12 mouse cellular contexts compared by ENCODE assay signal in the genomic region with DNA sequence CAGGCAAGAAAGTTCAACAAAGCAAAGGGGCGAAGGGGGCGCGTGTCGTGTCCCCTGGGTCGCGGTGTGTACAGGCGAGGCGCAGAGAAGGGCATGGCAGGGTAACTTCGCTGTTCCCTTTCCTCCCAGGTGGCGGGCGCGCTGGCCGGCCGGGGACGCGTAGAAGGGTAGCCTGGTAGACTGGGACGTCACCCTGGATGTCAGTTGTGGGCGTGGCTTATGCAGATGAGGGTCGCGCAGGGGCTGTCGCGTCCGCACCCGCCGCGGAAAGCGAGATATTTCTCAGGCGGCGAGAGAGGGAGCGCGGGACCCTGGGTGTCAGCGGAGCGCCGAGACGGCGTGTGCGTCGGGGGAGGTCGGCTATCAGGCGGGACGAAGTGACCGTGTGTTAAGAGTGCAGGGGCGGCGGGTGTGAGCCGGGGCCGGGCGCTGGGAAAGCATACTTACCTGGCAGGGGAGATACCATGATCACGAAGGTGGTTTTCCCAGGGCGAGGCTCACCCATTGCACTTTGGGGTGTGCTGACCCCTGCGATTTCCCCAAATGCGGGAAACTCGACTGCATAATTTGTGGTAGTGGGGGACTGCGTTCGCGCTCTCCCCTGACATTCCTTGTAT. TPM values are rescaled to one million over a fixed set of nuclear protein-coding genes. Genes with fewer than 3 reads are reported as not detected.
DNase-seq lines count a peak whose midpoint lies in the region; ATAC-seq and TF ChIP-seq lines count a peak whose summit lies in the region.
"Not testable (repeated sequence)": the region's sequence is repeated elsewhere in the genome, so short reads cannot be mapped to it uniquely, and the experiment has no call there.
"Had no signal": no experiment of that assay in that cellular context is flagged by ENCODE, and none has a peak within 500 bp of the region (broad histone marks: within the 10 kb centered on the region; RNA-seq: fewer than 3 reads in every experiment).

No protein-coding gene starts in this region.

- peak overlapping the region; percentile 29 for H3K4me3 ChIP-seq in embryonic fibroblast, embryonic 13.5 days (ENCODE audit: insufficient read depth, low read length)
- peak overlapping the region; percentile 66 for H3K4me3 ChIP-seq in heart, adult 2 months
- H3K4me3 ChIP-seq in hindbrain, embryonic 15.5 days, result peak overlapping the region; percentile 40
- H3K4me3 ChIP-seq in limb, embryonic 10.5 days, result peak overlapping the region; percentile 44
- H3K4me3 ChIP-seq in lung, embryonic 14.5 days (ENCODE audit: low read depth, low read length), result peak overlapping the region; percentile 30
- peak overlapping the region; percentile 30 for H3K4me3 ChIP-seq in midbrain, embryonic 16.5 days (ENCODE audit: low read depth, low read length)
- H3K4me3 ChIP-seq in stomach, embryonic 16.5 days (replicated peaks; ENCODE audit: low read length), result peak overlapping the region; percentile 44

- peak; percentile 54 for ATAC-seq in Patski
- ATAC-seq in hindbrain, embryonic 15.5 days (ENCODE audit: low FRiP score, low read depth), result peak; percentile 89
- peak; percentile 83 for ATAC-seq in lung, embryonic 14.5 days (ENCODE audit: insufficient read depth)
- peak; percentile 81 for ATAC-seq in midbrain, embryonic 16.5 days
- peak; percentile 85 for ATAC-seq in stomach, embryonic 16.5 days (ENCODE audit: insufficient read depth, low FRiP score)

- H3K79me2 ChIP-seq in heart, adult 2 months (replicated peaks; ENCODE audit: control insufficient read depth, insufficient read depth, low read length), result not testable (repeated sequence)

- H3K9me3 ChIP-seq in hindbrain, embryonic 15.5 days; limb, embryonic 10.5 days (replicated peaks); lung, embryonic 14.5 days (ENCODE audit: low read depth, low read length); midbrain, embryonic 16.5 days (replicated peaks; ENCODE audit: control insufficient read depth, low read length, poor library complexity, severe bottlenecking); stomach, embryonic 16.5 days (replicated peaks; ENCODE audit: control insufficient read depth, low read length): not testable (repeated sequence)

- H3K27ac ChIP-seq in embryonic fibroblast, embryonic 13.5 days (ENCODE audit: insufficient read depth, low read length), result peak overlapping the region; percentile 89; the same call in 1 of the 2 replicates
- H3K27ac ChIP-seq in heart, adult 2 months, result peak overlapping the region; percentile 91
- H3K27ac ChIP-seq in hindbrain, embryonic 15.5 days (replicated peaks), result peak overlapping the region; percentile 90
- H3K27ac ChIP-seq in limb, embryonic 10.5 days, result peak overlapping the region; percentile 70
- peak overlapping the region; percentile 91 for H3K27ac ChIP-seq in lung, embryonic 14.5 days (ENCODE audit: low read depth)
- H3K27ac ChIP-seq in midbrain, embryonic 16.5 days (ENCODE audit: low read length), result peak overlapping the region; percentile 77
- H3K27ac ChIP-seq in stomach, embryonic 16.5 days (ENCODE audit: low read length), result peak overlapping the region; percentile 93

- POLR2A ChIA-PET in Patski (lab: Charles Lee), result not testable (repeated sequence)

- not testable (repeated sequence) for TF ChIP-seq EP300 in heart, adult 2 months (IDR thresholded peaks at IDR 0.05; ENCODE audit: insufficient read depth, low read depth, low read length)

- WGBS in heart, adult 2 months, result 0% methylated on average over 2 of the region's 55 CpGs
- WGBS in hindbrain, embryonic 15.5 days, result 0% methylated on average over 4 of the region's 55 CpGs
- WGBS in limb, embryonic 10.5 days, result 4% methylated on average over 4 of the region's 55 CpGs
- WGBS in lung, embryonic 14.5 days, result 0% methylated on average over 1 of the region's 55 CpGs
- no CpG with 5 or more reads among the region's 55 CpGs for WGBS in midbrain, embryonic 16.5 days
- 0% methylated on average over 1 of the region's 55 CpGs for WGBS in stomach, embryonic 16.5 days

- not testable (repeated sequence) for TF ChIP-seq POLR2A in embryonic fibroblast, embryonic 13.5 days (IDR thresholded peaks at IDR 0.05; ENCODE audit: low read depth, low read length); heart, adult 2 months (IDR thresholded peaks at IDR 0.05; ENCODE audit: insufficient read depth, low read depth, low read length)

- peak overlapping the region; percentile 68 for H3K4me2 ChIP-seq in hindbrain, embryonic 15.5 days
- peak overlapping the region; percentile 70 for H3K4me2 ChIP-seq in lung, embryonic 14.5 days
- peak overlapping the region; percentile 51 for H3K4me2 ChIP-seq in midbrain, embryonic 16.5 days (ENCODE audit: low read length)
- H3K4me2 ChIP-seq in stomach, embryonic 16.5 days (ENCODE audit: low read depth, low read length), result peak overlapping the region; percentile 59

- H3K27me3 ChIP-seq in Patski; heart, adult 2 months (ENCODE audit: control insufficient read depth, insufficient read depth, low read length); hindbrain, embryonic 15.5 days; limb, embryonic 10.5 days (ENCODE audit: low read depth, poor library complexity, severe bottlenecking); lung, embryonic 14.5 days (ENCODE audit: insufficient read depth, low read length); midbrain, embryonic 16.5 days (ENCODE audit: control insufficient read depth, insufficient read depth, low read depth, low read length); stomach, embryonic 16.5 days (ENCODE audit: control insufficient read depth, insufficient read depth, low read length): not testable (repeated sequence)

- CTCF ChIA-PET in Patski (lab: Charles Lee), result not testable (repeated sequence)

- H3K4me1 ChIP-seq in embryonic fibroblast, embryonic 13.5 days (ENCODE audit: control insufficient read depth, insufficient read depth, low read length); heart, adult 2 months (ENCODE audit: control insufficient read depth, insufficient read depth, low read length); lung, embryonic 14.5 days (ENCODE audit: insufficient read depth); midbrain, embryonic 16.5 days (ENCODE audit: control insufficient read depth, insufficient read depth, low read length); stomach, embryonic 16.5 days (ENCODE audit: control insufficient read depth, insufficient read depth, low read length): not testable (repeated sequence)
- peaks cover 10% of the 10 kb centered on the region for H3K4me1 ChIP-seq in hindbrain, embryonic 15.5 days (replicated peaks)
- H3K4me1 ChIP-seq in limb, embryonic 10.5 days, result peaks cover 15% of the 10 kb centered on the region

- in situ Hi-C loops in Patski (cut with MboI; ENCODE audit: low pct_unique_long_range_greater_than_20kb), result loop anchor here (10.0 kb wide), 1 partner anchor 64 kb away; no protein-coding TSS in a partner anchor

- DNase-seq in Patski (ENCODE audit: low read depth, low spot score); heart, adult 2 months; limb, embryonic 10.5 days (ENCODE audit: low spot score); lung, embryonic 14.5 days: not testable (repeated sequence)

- TF ChIP-seq CTCF in Patski (IDR thresholded peaks at IDR 0.05); embryonic fibroblast, embryonic 13.5 days (IDR thresholded peaks at IDR 0.05; ENCODE audit: borderline replicate concordance, insufficient read depth, low read length); heart, adult 2 months (IDR thresholded peaks at IDR 0.05); lung, embryonic 14.5 days (IDR thresholded peaks at IDR 0.05; ENCODE audit: low read depth): not testable (repeated sequence)

- not testable (repeated sequence) for H3K36me3 ChIP-seq in heart, adult 2 months (ENCODE audit: control insufficient read depth, insufficient read depth, low read length); hindbrain, embryonic 15.5 days; limb, embryonic 10.5 days; lung, embryonic 14.5 days (ENCODE audit: insufficient read depth); midbrain, embryonic 16.5 days (ENCODE audit: control insufficient read depth, insufficient read depth, low read length); stomach, embryonic 16.5 days (ENCODE audit: control insufficient read depth, insufficient read depth, low read length)

- peak overlapping the region; percentile 63 for H3K9ac ChIP-seq in heart, adult 2 months (ENCODE audit: low read depth, low read length)
- H3K9ac ChIP-seq in hindbrain, embryonic 15.5 days, result peak overlapping the region; percentile 48
- H3K9ac ChIP-seq in lung, embryonic 14.5 days, result peak overlapping the region; percentile 56
- peak overlapping the region; percentile 30; the same call in 1 of the 2 replicates for H3K9ac ChIP-seq in midbrain, embryonic 16.5 days (ENCODE audit: low read depth, low read length)
- peak overlapping the region; percentile 64 for H3K9ac ChIP-seq in stomach, embryonic 16.5 days (ENCODE audit: low read length)

- intact Hi-C loops in heart, adult 2 months (cut with DNase I), result not testable (repeated sequence)

RNA-seq across cellular contexts. Expression of gene BC107364, which starts 36.3 kb away (rescaled TPM):
- polyA plus RNA-seq in Patski (2021), result not detected
- polyA plus RNA-seq in embryonic fibroblast, embryonic 13.5 days (2011; ENCODE audit: insufficient read length, low read depth, missing spikeins), result not detected in 2 replicates
- not detected for total RNA-seq in heart, adult 2 months (2021)
- polyA plus RNA-seq in heart, adult 2 months (2012; rRNA removed), result 0.15 TPM in 1 of 2 replicates, not detected in the other
- polyA plus RNA-seq in hindbrain, embryonic 15.5 days (2015; fragmentation: Nextera tagmentation; extraction: Ambion mirVana), result not detected in 2 replicates
- 0.14 TPM in 1 of 2 replicates, not detected in the other for polyA plus RNA-seq in limb, embryonic 10.5 days (2016; fragmentation: Nextera tagmentation; extraction: Ambion mirVana)
- polyA plus RNA-seq in lung, embryonic 14.5 days (2014; fragmentation: Nextera tagmentation; extraction: Ambion mirVana), result not detected in 2 replicates
- polyA plus RNA-seq in midbrain, embryonic 16.5 days (2015; fragmentation: Nextera tagmentation; extraction: Ambion mirVana), result not detected in 2 replicates
- 0.17 and 0.29 TPM in 2 replicates for polyA plus RNA-seq in stomach, embryonic 16.5 days (2015; fragmentation: Nextera tagmentation; extraction: Ambion mirVana)
- total RNA-seq: heart, postnatal 14 days; left cerebral cortex, postnatal 14 days had no signal
- polyA plus RNA-seq: C2C12; large intestine, adult 2 months had no signal

RNA-seq across cellular contexts. Expression of gene Hfe2, which starts 36.6 kb away (rescaled TPM):
- polyA plus RNA-seq in Patski (2021), result not detected
- not detected in 2 replicates for polyA plus RNA-seq in embryonic fibroblast, embryonic 13.5 days (2011; ENCODE audit: insufficient read length, low read depth, missing spikeins)
- total RNA-seq in heart, adult 2 months (2021), result 100 to 1,000 TPM; 289 to 295 TPM
- polyA plus RNA-seq in heart, adult 2 months (2012; rRNA removed), result 199 and 261 TPM in 2 replicates
- 1.9 and 2.0 TPM in 2 replicates for polyA plus RNA-seq in hindbrain, embryonic 15.5 days (2015; fragmentation: Nextera tagmentation; extraction: Ambion mirVana)
- polyA plus RNA-seq in limb, embryonic 10.5 days (2016; fragmentation: Nextera tagmentation; extraction: Ambion mirVana), result 0.58 and 0.84 TPM in 2 replicates
- 0.20 and 0.35 TPM in 2 replicates for polyA plus RNA-seq in lung, embryonic 14.5 days (2014; fragmentation: Nextera tagmentation; extraction: Ambion mirVana)
- polyA plus RNA-seq in midbrain, embryonic 16.5 days (2015; fragmentation: Nextera tagmentation; extraction: Ambion mirVana), result 1.8 and 2.4 TPM in 2 replicates
- 0.50 and 3.8 TPM in 2 replicates for polyA plus RNA-seq in stomach, embryonic 16.5 days (2015; fragmentation: Nextera tagmentation; extraction: Ambion mirVana)

Comparison
In these comparisons a context has a peak if more than half of its experiments do, and no peak if none do; other contexts are left out.
1. RNA of gene Hfe2, which starts 36.6 kb away (polyA plus RNA-seq): 199 to 261 TPM in heart, adult 2 months; 0.50 to 3.8 TPM in stomach, embryonic 16.5 days, 1.8 to 2.4 TPM in midbrain, embryonic 16.5 days, 1.9 to 2.0 TPM in hindbrain, embryonic 15.5 days, 0.58 to 0.84 TPM in limb, embryonic 10.5 days, 0.20 to 0.35 TPM in lung, embryonic 14.5 days, not detected in embryonic fibroblast, embryonic 13.5 days and not detected in Patski (single experiment); every median in the first group is over 10 times any median in the second.
2. Peak in every context shown above with its lines, with median percentiles within 50 percentile points of each other: ATAC-seq, H3K27ac ChIP-seq, H3K4me3 ChIP-seq, H3K9ac ChIP-seq and H3K4me2 ChIP-seq.